Mouse (Mus musculus) erythroblast, embryonic 14.5 days (primary cell): ENCODE data around the gene Col6a6.

Experiments
- GATA1 ChIP-seq: IDR thresholded peaks from 2 replicates; pipeline ENCODE4 v1.6.1; 2012; ENCODE audit warnings: low read length, inconsistent platforms, mixed read lengths
- TAL1 ChIP-seq: IDR thresholded peaks from 3 replicates; pipeline ENCODE4 v1.6.1; 2012; ENCODE audit warnings: low read length, inconsistent platforms, mixed read lengths

- no peak for TF ChIP-seq GATA1
- TF ChIP-seq TAL1: no peak
Observed at GRCm38 (mm10) chr9:105827791-105828385, at the start of gene Col6a6.
